Mouse (Mus musculus) heart, adult 18-20 months (tissue): ENCODE results near the gene Zfp263. TPM values are rescaled to one million over a fixed set of nuclear protein-coding genes. Genes with fewer than 3 reads are reported as not detected.

Experiments
- DNase-seq, 2 experiments: peaks; one replicate each; pipeline ENCODE4 v3.0.0; 2021 to 2022; ENCODE audit warnings: mixed read lengths in 1 of 2
- long read RNA-seq, 2 experiments: library from polyadenylated mRNA; stranded (forward); transcript quantifications; one replicate each; pipeline ENCODE4 v2.0.0; 2021
- total RNA-seq, 2 experiments: library from RNA; stranded (reverse); gene quantifications; 2 replicates each; pipeline ENCODE4 v1.2.3; 2021

The Zfp263 gene
- total RNA-seq: 1 to 10 TPM; 7.4 to 8.7 TPM
- long read RNA-seq, experiment 1, partial matches to known transcripts: 0 of 3 reads
- long read RNA-seq, experiment 1, other reads (novel, unspliced or antisense): 0 of 3 reads
- long read RNA-seq, experiment 2, partial matches to known transcripts: 0 of 1 reads
- long read RNA-seq, experiment 2, other reads (novel, unspliced or antisense): 0 of 1 reads

DNA sequence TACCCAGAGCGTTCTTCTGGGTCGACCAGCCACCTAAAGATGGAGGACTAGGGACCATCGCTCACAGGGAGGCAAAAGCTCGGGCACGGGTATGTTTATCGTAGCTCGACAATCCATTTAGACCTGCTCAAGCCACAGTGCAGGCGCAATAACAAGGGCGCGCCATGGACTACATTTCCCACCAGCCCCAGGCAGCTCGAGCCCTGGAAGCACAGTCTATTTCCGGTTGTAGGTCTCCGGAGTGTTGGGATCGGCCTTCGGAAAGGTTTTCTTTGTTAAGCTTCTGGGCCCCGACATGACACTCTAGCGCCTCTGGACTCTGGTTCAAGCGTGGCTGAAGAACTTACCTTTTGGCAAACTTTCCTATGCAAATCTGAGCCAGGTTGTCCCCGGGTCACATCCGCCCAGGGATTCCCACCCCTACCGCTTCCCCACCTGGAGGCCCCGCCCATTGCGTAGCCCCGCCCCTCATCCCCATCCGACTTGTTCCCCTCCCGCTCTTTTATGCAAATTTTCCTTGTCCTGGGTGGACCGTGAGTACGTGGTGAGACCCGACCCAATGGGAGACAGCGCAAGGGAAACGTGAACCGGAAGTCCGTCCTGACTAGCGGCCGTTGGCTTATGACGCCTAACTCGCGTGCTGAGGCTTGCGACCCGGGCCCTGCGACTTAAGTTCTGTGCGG lies at the start of gene Zfp263:
Gene Zfp263, plus strand, starts transcription at position 591 of the 683 bp plus-strand sequence.
- DNase-seq: peak; percentile 93 to 97

GRCm38 (mm10) chr16:3699281-3699680 lies 44.6 kb upstream of the Zfp263 start:
- DNase-seq: peak in 1 of 2 experiments; percentile 29

DNA sequence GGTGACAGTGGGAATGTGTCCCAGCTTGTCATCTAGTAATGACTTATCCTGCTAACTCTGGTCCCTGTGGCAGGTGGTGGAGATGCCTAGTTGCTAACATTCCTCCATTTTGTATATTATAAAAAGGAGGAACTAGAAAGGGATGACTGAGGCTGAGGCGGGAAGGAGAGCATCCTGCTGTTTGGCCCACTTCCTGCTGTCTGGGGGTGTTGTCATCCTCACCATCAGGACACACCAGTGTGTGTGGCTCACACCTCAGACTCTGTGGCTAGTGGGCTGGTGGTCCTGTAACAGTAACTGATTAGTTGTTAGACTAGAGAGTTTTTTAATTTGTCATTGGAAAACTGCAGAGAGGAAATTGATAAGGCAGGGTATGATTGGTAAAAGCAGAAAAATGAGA lies 43.0 kb upstream of the Zfp263 start:
- no peak for DNase-seq

DNA sequence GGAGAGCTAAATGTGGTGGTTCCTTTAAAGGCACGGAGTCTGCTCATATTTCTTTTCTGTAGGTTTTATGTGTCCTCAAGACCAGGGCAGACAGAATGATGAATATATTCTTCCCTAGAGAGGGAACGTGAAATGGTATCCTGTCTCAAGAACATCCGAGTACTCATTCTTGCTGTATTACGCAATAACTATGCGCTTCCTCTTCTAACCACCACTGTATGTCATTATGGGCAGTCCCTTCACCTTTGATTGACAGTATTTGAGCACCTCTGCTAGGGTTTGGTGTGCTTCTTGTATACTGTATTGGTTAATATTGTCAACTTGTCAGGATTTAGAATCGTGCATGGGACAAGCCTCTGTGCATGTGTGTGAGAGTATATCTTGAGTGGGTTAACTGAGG lies 37.2 kb upstream of the Zfp263 start:
- no peak for DNase-seq

- peak in 1 of 2 experiments; percentile 4 for DNase-seq
These were observed 29.2 kb upstream of the Zfp263 start for GRCm38 (mm10) chr16:3714731-3715130.

GRCm38 (mm10) chr16:3717980-3718379 lies 25.9 kb upstream of the Zfp263 start, which contains the start of gene Mefv:
TSS of gene Mefv (minus strand) at chr16:3718097.
- no peak for DNase-seq

GRCm38 (mm10) chr16:3723231-3723630 lies 20.7 kb upstream of the Zfp263 start:
- peak in 1 of 2 experiments; percentile 11 for DNase-seq

DNA sequence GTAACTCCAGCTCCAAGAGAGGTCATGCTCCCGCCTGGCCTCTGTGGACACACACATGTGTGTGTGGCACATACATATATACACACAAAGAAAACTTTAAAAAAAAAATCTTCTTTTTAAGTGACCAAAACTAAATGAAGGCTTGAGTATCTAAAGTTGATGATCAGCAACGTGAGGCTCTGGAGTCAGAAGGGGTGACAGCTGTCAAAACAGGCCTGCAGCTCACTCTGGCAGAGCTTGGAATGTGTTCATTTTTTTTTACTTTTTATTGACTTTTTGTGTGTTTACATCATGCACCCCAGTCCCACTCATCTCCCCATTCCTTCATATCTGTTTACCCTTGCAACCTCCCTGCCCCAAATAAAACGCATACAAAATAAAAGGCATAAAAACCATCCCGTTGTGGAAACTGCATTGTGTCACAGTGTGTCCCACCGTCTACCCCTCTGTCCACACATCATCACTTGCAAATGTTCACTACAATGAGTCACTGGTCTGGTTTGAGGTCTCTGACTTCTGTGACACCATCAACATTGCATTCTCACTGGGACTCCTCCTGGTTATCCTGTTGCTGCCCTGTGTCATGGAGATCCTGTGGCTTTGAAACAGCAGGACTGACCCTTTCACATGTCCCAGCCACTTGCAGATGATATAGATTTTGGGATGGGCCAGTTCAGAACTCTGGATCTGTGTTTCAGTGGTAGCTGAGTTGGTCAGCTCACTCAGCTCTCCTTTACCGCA lies 15.7 kb upstream of the Zfp263 start:
- no peak for DNase-seq

- peak in 1 of 2 experiments; percentile 15 for DNase-seq
These were observed 11.3 kb upstream of the Zfp263 start for GRCm38 (mm10) chr16:3732612-3733011.

- no peak for DNase-seq
These were observed 10.6 kb upstream of the Zfp263 start for GRCm38 (mm10) chr16:3733198-3733732.

- no peak for DNase-seq
These were observed 1.4 kb upstream of the Zfp263 start for GRCm38 (mm10) chr16:3742466-3742865.

GRCm38 (mm10) chr16:3744186-3744700 lies 350 bp downstream of the Zfp263 start:
- no peak for DNase-seq

DNA sequence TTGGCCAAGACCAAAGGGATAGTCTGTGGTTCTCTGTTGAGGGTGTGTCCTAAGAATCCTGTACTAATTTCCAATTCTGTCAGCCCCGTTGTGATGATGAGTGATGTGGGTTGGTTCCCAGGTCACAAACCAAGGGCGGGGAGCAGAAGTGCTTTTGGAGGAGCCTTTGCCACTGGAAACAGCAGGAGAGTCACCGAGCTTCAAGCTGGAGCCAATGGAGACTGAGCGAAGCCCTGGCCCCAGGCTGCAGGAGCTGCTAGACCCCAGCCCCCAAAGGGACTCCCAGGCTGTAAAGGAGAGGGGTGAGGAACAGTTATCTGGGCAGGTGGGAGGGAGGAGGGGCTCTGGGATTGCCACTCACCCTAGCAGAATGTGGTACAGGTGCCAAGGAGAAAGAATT lies 1.8 kb downstream of the Zfp263 start:
- no peak for DNase-seq

- no peak for DNase-seq
These were observed 5.1 kb downstream of the Zfp263 start for GRCm38 (mm10) chr16:3748976-3749375.

- no peak for DNase-seq
These were observed 27.7 kb downstream of the Zfp263 start for GRCm38 (mm10) chr16:3771603-3772002.

DNA sequence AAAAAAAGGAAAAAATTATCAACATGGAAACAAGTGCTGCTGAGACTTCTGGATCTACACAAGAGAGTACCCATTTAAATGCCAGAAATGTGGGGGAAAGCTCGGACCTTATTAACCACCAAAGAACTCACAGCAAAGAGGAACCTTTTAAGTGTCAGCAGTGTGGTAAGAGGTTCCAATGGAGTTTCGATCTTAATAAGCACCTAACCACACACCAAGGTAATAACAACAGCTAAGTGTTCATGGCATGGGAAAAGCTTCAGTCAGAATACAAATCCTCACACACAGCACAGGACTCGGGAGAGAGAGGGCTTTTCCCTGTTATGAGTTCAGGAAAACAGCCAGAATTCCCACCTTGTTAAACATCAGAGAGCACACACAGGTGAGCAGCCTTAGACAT lies 32.5 kb downstream of the Zfp263 start:
- no peak for DNase-seq

DNA sequence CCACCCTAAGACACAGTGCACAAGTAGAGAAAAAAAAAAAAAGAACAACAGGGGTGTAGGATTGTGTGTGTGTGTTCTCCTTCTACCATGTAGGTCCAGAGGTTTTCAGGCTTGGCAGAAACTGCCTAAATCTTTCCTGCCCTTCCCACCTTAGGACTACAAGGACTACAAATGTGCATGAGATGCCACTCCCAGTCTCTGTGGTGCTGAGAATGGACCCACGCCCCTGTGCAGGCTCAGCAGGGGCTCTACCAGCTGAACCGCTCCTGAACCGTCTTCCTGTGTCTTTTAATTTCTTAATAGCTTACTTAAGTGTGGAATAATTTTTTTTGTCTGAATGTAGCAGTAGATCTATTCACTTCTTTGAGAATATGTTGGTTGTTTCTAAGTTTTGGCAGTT lies 34.1 kb downstream of the Zfp263 start:
- no peak for DNase-seq

DNA sequence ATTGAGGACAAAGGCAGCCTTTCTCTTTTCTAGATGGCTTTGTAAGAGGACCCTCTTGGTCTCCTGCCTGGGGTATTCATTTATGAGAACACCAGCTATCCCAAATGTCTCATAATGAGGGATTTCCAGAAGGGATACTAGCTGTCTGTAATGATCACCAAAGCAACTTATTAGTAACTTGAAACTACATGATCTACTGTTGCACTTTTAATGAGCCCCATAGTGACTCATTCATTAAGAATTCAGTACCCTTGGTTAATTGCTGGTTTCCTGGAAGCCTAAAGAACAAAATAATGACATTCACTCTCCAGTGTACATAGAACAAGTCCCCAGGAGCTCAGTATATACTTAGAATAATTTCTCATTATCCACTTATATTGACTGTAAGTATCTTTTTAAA lies 37.3 kb downstream of the Zfp263 start:
- DNase-seq: no peak

GRCm38 (mm10) chr16:3788394-3788793 lies 44.5 kb downstream of the Zfp263 start:
- DNase-seq: no peak
